Mouse (Mus musculus): ENCODE measurements at regions not wholly inside any gene's neighbourhood (a gene's known extent, or its start where the extent isn't known, plus 50 kb on each side); places are given as distances from the start of the nearest gene placed in this dataset.

- H3K9me3 ChIP-seq (ENCODE audit: control insufficient read depth, low read length), result no peaks in the 10 kb centered on the region
- H3K9ac ChIP-seq (ENCODE audit: low read length), result no peak overlapping the region
- DNase-seq (ENCODE audit: low spot score) (peak; percentile 28), ATAC-seq (ENCODE audit: insufficient read depth, low FRiP score, low TSS enrichment) (no peak)
- H3K4me1 ChIP-seq (ENCODE audit: control insufficient read depth, insufficient read depth, low read length), result no peaks in the 10 kb centered on the region
- H3K27me3 ChIP-seq (ENCODE audit: control insufficient read depth, insufficient read depth, low read length), result no peaks in the 10 kb centered on the region
- WGBS, result 86% methylated on average over 23 of the region's 23 CpGs
- no peak overlapping the region for H3K27ac ChIP-seq (ENCODE audit: low read depth, low read length)
- H3K36me3 ChIP-seq (ENCODE audit: control insufficient read depth, insufficient read depth, low read length), result no peaks in the 10 kb centered on the region
- no peak overlapping the region for H3K4me3 ChIP-seq (ENCODE audit: low read depth, low read length)
- H3K4me2 ChIP-seq (ENCODE audit: low read depth), result no peak overlapping the region
Measured at GRCm38 (mm10) chr12:106128944-106129724, 119.1 kb downstream of the Vrk1 start.

- ATAC-seq (ENCODE audit: insufficient read depth, low FRiP score, low TSS enrichment), result no peak
- WGBS, result 87% methylated on average over 11 of the region's 11 CpGs
- no peak overlapping the region for H3K4me3 ChIP-seq (ENCODE audit: low read depth, low read length)
- H3K9me3 ChIP-seq (ENCODE audit: control insufficient read depth, low read length), result no peaks in the 10 kb centered on the region
- H3K27me3 ChIP-seq (ENCODE audit: control insufficient read depth, insufficient read depth, low read length), result no peaks in the 10 kb centered on the region
- no peak overlapping the region for H3K9ac ChIP-seq (ENCODE audit: low read length)
- H3K36me3 ChIP-seq (ENCODE audit: control insufficient read depth, insufficient read depth, low read length), result no peaks in the 10 kb centered on the region
- no peak overlapping the region for H3K27ac ChIP-seq (ENCODE audit: low read depth, low read length)
- H3K4me2 ChIP-seq (ENCODE audit: low read depth), result no peak overlapping the region
- DNase-seq (ENCODE audit: low spot score), result no peak
- no peaks in the 10 kb centered on the region for H3K4me1 ChIP-seq (ENCODE audit: control insufficient read depth, insufficient read depth, low read length)
Measured at GRCm38 (mm10) chr12:106130071-106130676, 120.1 kb downstream of the Vrk1 start.

GRCm38 (mm10) chr12:106132715-106133114 is 122.7 kb downstream of the Vrk1 start:
- no peak overlapping the region for H3K27ac ChIP-seq (ENCODE audit: low read depth, low read length)
- no peak overlapping the region for H3K9ac ChIP-seq (ENCODE audit: low read length)
- ATAC-seq (ENCODE audit: insufficient read depth, low FRiP score, low TSS enrichment) (no peak), DNase-seq (ENCODE audit: low spot score) (no peak)
- H3K4me2 ChIP-seq (ENCODE audit: low read depth), result no peak overlapping the region
- 94% methylated on average over 8 of the region's 8 CpGs for WGBS
- H3K27me3 ChIP-seq (ENCODE audit: control insufficient read depth, insufficient read depth, low read length), result no peaks in the 10 kb centered on the region
- H3K4me3 ChIP-seq (ENCODE audit: low read depth, low read length), result no peak overlapping the region
- no peaks in the 10 kb centered on the region for H3K36me3 ChIP-seq (ENCODE audit: control insufficient read depth, insufficient read depth, low read length)
- no peaks in the 10 kb centered on the region for H3K4me1 ChIP-seq (ENCODE audit: control insufficient read depth, insufficient read depth, low read length)
- H3K9me3 ChIP-seq (ENCODE audit: control insufficient read depth, low read length), result no peaks in the 10 kb centered on the region

GRCm38 (mm10) chr12:106138466-106138865 is 128.4 kb downstream of the Vrk1 start:
- 90% methylated on average over 15 of the region's 15 CpGs for WGBS

GRCm38 (mm10) chr12:106139491-106139890 is 129.5 kb downstream of the Vrk1 start:
- Histone ChIP-seq H3K4me1 (ENCODE audit: control insufficient read depth, insufficient read depth, low read length) (no peaks in the 10 kb centered on the region), H3K9ac (ENCODE audit: low read length) (no peak overlapping the region), H3K9me3 (ENCODE audit: control insufficient read depth, low read length) (no peaks in the 10 kb centered on the region), H3K27me3 (ENCODE audit: control insufficient read depth, insufficient read depth, low read length) (no peaks in the 10 kb centered on the region), H3K36me3 (ENCODE audit: control insufficient read depth, insufficient read depth, low read length) (no peaks in the 10 kb centered on the region), H3K27ac (ENCODE audit: low read depth, low read length) (no peak overlapping the region), H3K4me2 (ENCODE audit: low read depth) (no peak overlapping the region), H3K4me3 (ENCODE audit: low read depth, low read length) (no peak overlapping the region)
- 84% methylated on average over 11 of the region's 11 CpGs for WGBS
- DNase-seq (ENCODE audit: low spot score), result peak; percentile 6
- ATAC-seq (ENCODE audit: insufficient read depth, low FRiP score, low TSS enrichment), result no peak

More at GRCm38 (mm10) chr12:106138466-106138865, 128.4 kb downstream of the Vrk1 start:
- peak; percentile 9 for DNase-seq (ENCODE audit: low spot score)
- H3K4me2 ChIP-seq (ENCODE audit: low read depth), result no peak overlapping the region
- H3K4me1 ChIP-seq (ENCODE audit: control insufficient read depth, insufficient read depth, low read length), result no peaks in the 10 kb centered on the region
- no peak overlapping the region for H3K9ac ChIP-seq (ENCODE audit: low read length)
- H3K27me3 ChIP-seq (ENCODE audit: control insufficient read depth, insufficient read depth, low read length), result no peaks in the 10 kb centered on the region
- ATAC-seq (ENCODE audit: insufficient read depth, low FRiP score, low TSS enrichment), result no peak
- no peak overlapping the region for H3K4me3 ChIP-seq (ENCODE audit: low read depth, low read length)
- no peaks in the 10 kb centered on the region for H3K9me3 ChIP-seq (ENCODE audit: control insufficient read depth, low read length)
- no peaks in the 10 kb centered on the region for H3K36me3 ChIP-seq (ENCODE audit: control insufficient read depth, insufficient read depth, low read length)
- H3K27ac ChIP-seq (ENCODE audit: low read depth, low read length), result no peak overlapping the region

- no peaks in the 10 kb centered on the region for H3K9me3 ChIP-seq (ENCODE audit: control insufficient read depth, low read length)
- H3K27ac ChIP-seq (ENCODE audit: low read depth, low read length), result no peak overlapping the region
- H3K36me3 ChIP-seq (ENCODE audit: control insufficient read depth, insufficient read depth, low read length), result no peaks in the 10 kb centered on the region
- H3K27me3 ChIP-seq (ENCODE audit: control insufficient read depth, insufficient read depth, low read length), result no peaks in the 10 kb centered on the region
- H3K9ac ChIP-seq (ENCODE audit: low read length), result no peak overlapping the region
- no peak overlapping the region for H3K4me2 ChIP-seq (ENCODE audit: low read depth)
- ATAC-seq (ENCODE audit: insufficient read depth, low FRiP score, low TSS enrichment) (no peak), DNase-seq (ENCODE audit: low spot score) (peak; percentile 8)
- no peaks in the 10 kb centered on the region for H3K4me1 ChIP-seq (ENCODE audit: control insufficient read depth, insufficient read depth, low read length)
- no peak overlapping the region for H3K4me3 ChIP-seq (ENCODE audit: low read depth, low read length)
- 72% methylated on average over 5 of the region's 5 CpGs for WGBS
Measured at GRCm38 (mm10) chr12:106139927-106140326, 129.9 kb downstream of the Vrk1 start.

- Histone ChIP-seq H3K9ac (ENCODE audit: low read length) (no peak overlapping the region), H3K27me3 (ENCODE audit: control insufficient read depth, insufficient read depth, low read length) (no peaks in the 10 kb centered on the region), H3K4me1 (ENCODE audit: control insufficient read depth, insufficient read depth, low read length) (no peaks in the 10 kb centered on the region), H3K4me2 (ENCODE audit: low read depth) (no peak overlapping the region), H3K36me3 (ENCODE audit: control insufficient read depth, insufficient read depth, low read length) (no peaks in the 10 kb centered on the region), H3K27ac (ENCODE audit: low read depth, low read length) (no peak overlapping the region), H3K9me3 (ENCODE audit: control insufficient read depth, low read length) (no peaks in the 10 kb centered on the region), H3K4me3 (ENCODE audit: low read depth, low read length) (no peak overlapping the region)
- ATAC-seq (ENCODE audit: insufficient read depth, low FRiP score, low TSS enrichment), result no peak
- peak; percentile 26 for DNase-seq (ENCODE audit: low spot score)
- 84% methylated on average over 8 of the region's 8 CpGs for WGBS
Measured at GRCm38 (mm10) chr12:106140671-106141070, 130.6 kb downstream of the Vrk1 start.

GRCm38 (mm10) chr12:106143548-106143947 is 133.5 kb downstream of the Vrk1 start:
- Histone ChIP-seq H3K4me1 (ENCODE audit: control insufficient read depth, insufficient read depth, low read length) (no peaks in the 10 kb centered on the region), H3K9ac (ENCODE audit: low read length) (no peak overlapping the region), H3K36me3 (ENCODE audit: control insufficient read depth, insufficient read depth, low read length) (no peaks in the 10 kb centered on the region), H3K4me3 (ENCODE audit: low read depth, low read length) (no peak overlapping the region), H3K27me3 (ENCODE audit: control insufficient read depth, insufficient read depth, low read length) (no peaks in the 10 kb centered on the region), H3K9me3 (ENCODE audit: control insufficient read depth, low read length) (no peaks in the 10 kb centered on the region), H3K27ac (ENCODE audit: low read depth, low read length) (no peak overlapping the region), H3K4me2 (ENCODE audit: low read depth) (no peak overlapping the region)
- ATAC-seq (ENCODE audit: insufficient read depth, low FRiP score, low TSS enrichment) (no peak), DNase-seq (ENCODE audit: low spot score) (no peak)
- WGBS, result 86% methylated on average over 3 of the region's 3 CpGs

GRCm38 (mm10) chr12:106156837-106157236 is 146.8 kb downstream of the Vrk1 start:
- Histone ChIP-seq H3K27me3 (ENCODE audit: control insufficient read depth, insufficient read depth, low read length) (no peaks in the 10 kb centered on the region), H3K4me3 (ENCODE audit: low read depth, low read length) (no peak overlapping the region), H3K27ac (ENCODE audit: low read depth, low read length) (no peak overlapping the region), H3K4me2 (ENCODE audit: low read depth) (no peak overlapping the region), H3K4me1 (ENCODE audit: control insufficient read depth, insufficient read depth, low read length) (no peaks in the 10 kb centered on the region), H3K9me3 (ENCODE audit: control insufficient read depth, low read length) (no peaks in the 10 kb centered on the region), H3K36me3 (ENCODE audit: control insufficient read depth, insufficient read depth, low read length) (no peaks in the 10 kb centered on the region), H3K9ac (ENCODE audit: low read length) (no peak overlapping the region)
- no peak for ATAC-seq (ENCODE audit: insufficient read depth, low FRiP score, low TSS enrichment)
- DNase-seq (ENCODE audit: low spot score), result no peak
- 78% methylated on average over 6 of the region's 6 CpGs for WGBS
